Mouse (Mus musculus): ENCODE measurements around the gene Farsb.

- TF ChIP-seq CTCF (conservative IDR thresholded peaks at IDR 0.05 in 1 of 2, IDR thresholded peaks at IDR 0.05 in 1 of 2; ENCODE audit: low read depth in 2 of 2, low read length in 2 of 2): no peak
- TF ChIP-seq TCF12 (IDR thresholded peaks at IDR 0.05; ENCODE audit: low read depth, low read length): no peak
- TF ChIP-seq POLR2A (IDR thresholded peaks at IDR 0.05; ENCODE audit: low read depth, low read length): no peak
- TF ChIP-seq EP300 (IDR thresholded peaks at IDR 0.05; ENCODE audit: low read length): 0 out of 2 replicates have a peak, but pooled peaks have one; percentile 18
- TF ChIP-seq IRF4 (IDR thresholded peaks at IDR 0.05; ENCODE audit: low read depth, low read length): peak; percentile 65
- peak; percentile 36; the same call in 1 of the 2 replicates for TF ChIP-seq JUN (IDR thresholded peaks at IDR 0.05; ENCODE audit: insufficient read depth, low read depth, low read length)
- TF ChIP-seq KAT2A (IDR thresholded peaks at IDR 0.05; ENCODE audit: insufficient replicate concordance, low read length): no peak
- 0 out of 2 replicates have a peak, but pooled peaks have one; percentile 10 for TF ChIP-seq ETS1 (conservative IDR thresholded peaks at IDR 0.05; ENCODE audit: low read depth, low read length)
- TF ChIP-seq CHD1 (IDR thresholded peaks at IDR 0.05; ENCODE audit: low read depth, low read length): no peak
- TF ChIP-seq NELFE (IDR thresholded peaks at IDR 0.05; ENCODE audit: low read depth, low read length): no peak
- TF ChIP-seq CHD2 (IDR thresholded peaks at IDR 0.05; ENCODE audit: low read length): no peak
- 0 out of 2 replicates have a peak, but pooled peaks have one; percentile 25 for TF ChIP-seq MEF2A (IDR thresholded peaks at IDR 0.05; ENCODE audit: borderline replicate concordance, low read depth, low read length)
- TF ChIP-seq ZMIZ1 (IDR thresholded peaks at IDR 0.05; ENCODE audit: low read depth, low read length): no peak
Measured at GRCm38 (mm10) chr1:78436445-78436844, 52.3 kb downstream of the Farsb start.
